Mouse (Mus musculus) stomach, postnatal 0 days (tissue): ENCODE data around the gene Kyat1. TPM values are rescaled to one million over a fixed set of nuclear protein-coding genes. Genes with fewer than 3 reads are reported as not detected.

Source experiments
- ATAC-seq: fragments of 200-750 bp; cut with Nextera tagmentation; 2 replicates; pipeline ENCODE4 v1.8.0; 2017; ENCODE audit not compliant: low FRiP score, low TSS enrichment
- DNase-seq: peaks from one replicate; pipeline ENCODE4 v3.0.0-alpha.2; 2016; ENCODE audit warnings: low spot score
- H3K27ac ChIP-seq: fragments of 300-500 bp; sonication (generic); replicated peaks from 2 replicates; pipeline ENCODE4 v1.5.1; 2014; ENCODE audit warnings: mild to moderate bottlenecking, control low read depth
- H3K27me3 ChIP-seq: fragments of 300-500 bp; sonication (generic); 2 replicates; pipeline ENCODE4 v1.6.1; 2014; ENCODE audit warnings: low read length; ENCODE audit not compliant: control insufficient read depth, insufficient read depth
- H3K36me3 ChIP-seq: fragments of 300-500 bp; sonication (generic); 2 replicates; pipeline ENCODE4 v1.6.1; 2014; ENCODE audit warnings: low read length, mixed read lengths; ENCODE audit not compliant: control insufficient read depth, insufficient read depth
- H3K4me1 ChIP-seq: fragments of 300-500 bp; sonication (generic); replicated peaks from 2 replicates; pipeline ENCODE4 v1.6.1; 2014; ENCODE audit warnings: antibody characterized with exemption; ENCODE audit not compliant: control insufficient read depth, insufficient read depth
- H3K4me2 ChIP-seq: fragments of 300-500 bp; sonication (generic); replicated peaks from 2 replicates; pipeline ENCODE4 v1.6.1; 2014; ENCODE audit warnings: low read depth, mild to moderate bottlenecking, control low read depth, moderate library complexity
- H3K4me3 ChIP-seq: fragments of 300-500 bp; sonication (generic); 2 replicates; pipeline ENCODE4 v1.5.1; 2014; ENCODE audit warnings: low read depth, low read length, control low read depth
- H3K9ac ChIP-seq: fragments of 300-500 bp; sonication (generic); 2 replicates; pipeline ENCODE4 v1.6.1; 2014; ENCODE audit warnings: mild to moderate bottlenecking, low read length, control low read depth, mixed read lengths
- H3K9me3 ChIP-seq: fragments of 300-500 bp; sonication (generic); 2 replicates; pipeline ENCODE4 v1.6.1; 2016; ENCODE audit warnings: low read length; ENCODE audit not compliant: control insufficient read depth
- CTCF ChIP-seq: IDR thresholded peaks from 2 replicates; pipeline ENCODE4 v1.5.1; 2016; ENCODE audit warnings: antibody characterized with exemption, low read depth, mild to moderate bottlenecking, moderate library complexity
- EP300 ChIP-seq: optimal IDR thresholded peaks from 2 replicates; pipeline ENCODE3; 2016; ENCODE audit warnings: antibody characterized with exemption
- WGBS: fragments of 180-500 bp; shearing (Covaris S2); extraction: QIAGEN DNeasy Blood & Tissue Kit; methylation state at CpG from one replicate; pipeline ENCODE4 v1.1.7; 2014; 5-methylcytosine and 5-hydroxymethylcytosine counted together
- polyA plus RNA-seq: library from polyadenylated mRNA; unstranded; fragments of >200 nt; fragmentation: Nextera tagmentation; extraction: Ambion mirVana; gene quantifications from 2 replicates; pipeline ENCODE4 v1.2.1, GENCODE M21; 2015

Gene Kyat1
- polyA plus RNA-seq, 1 experiment from 2014 or later, result 81.2 TPM

GRCm38 (mm10) chr2:30212169-30212545, 6.5 kb upstream of the Kyat1 start:
- DNase-seq, result no peak
- no peaks in the 10 kb centered on the region for H3K27me3 ChIP-seq
- H3K27ac ChIP-seq, result no peak overlapping the region
- no peak overlapping the region for H3K4me3 ChIP-seq
- no peaks in the 10 kb centered on the region for H3K36me3 ChIP-seq
- no peaks in the 10 kb centered on the region for H3K4me1 ChIP-seq
- no peak for ATAC-seq
- H3K9ac ChIP-seq, result no peak overlapping the region
- WGBS, result 73% methylated on average over 4 of the region's 4 CpGs
- TF ChIP-seq EP300, result no peak
- TF ChIP-seq CTCF, result no peak
- H3K9me3 ChIP-seq, result no peaks in the 10 kb centered on the region
- H3K4me2 ChIP-seq, result no peak overlapping the region

GRCm38 (mm10) chr2:30211408-30212168, 5.9 kb upstream of the Kyat1 start:
- H3K4me3 ChIP-seq, result no peak overlapping the region
- H3K4me2 ChIP-seq, result no peak overlapping the region
- H3K36me3 ChIP-seq, result no peaks in the 10 kb centered on the region
- TF ChIP-seq CTCF (no peak), EP300 (no peak)
- no peak overlapping the region for H3K9ac ChIP-seq
- ATAC-seq (no peak), DNase-seq (no peak)
- H3K27ac ChIP-seq, result no peak overlapping the region
- 71% methylated on average over 6 of the region's 6 CpGs for WGBS
- H3K27me3 ChIP-seq, result no peaks in the 10 kb centered on the region
- H3K4me1 ChIP-seq, result no peaks in the 10 kb centered on the region
- no peaks in the 10 kb centered on the region for H3K9me3 ChIP-seq

GRCm38 (mm10) chr2:30207886-30208285, 2.2 kb upstream of the Kyat1 start:
- 77% methylated on average over 5 of the region's 5 CpGs for WGBS
- H3K4me2 ChIP-seq, result no peak overlapping the region
- H3K27me3 ChIP-seq, result no peaks in the 10 kb centered on the region
- no peak overlapping the region for H3K27ac ChIP-seq
- DNase-seq (no peak), ATAC-seq (no peak)
- TF ChIP-seq EP300 (no peak), CTCF (no peak)
- H3K9me3 ChIP-seq, result no peaks in the 10 kb centered on the region
- H3K36me3 ChIP-seq, result no peaks in the 10 kb centered on the region
- no peak overlapping the region for H3K9ac ChIP-seq
- H3K4me3 ChIP-seq, result no peak overlapping the region
- 0 out of 2 replicates have a peak, but pooled peaks cover 4% of the 10 kb centered on the region for H3K4me1 ChIP-seq

GRCm38 (mm10) chr2:30207401-30207800, 1.8 kb upstream of the Kyat1 start:
- H3K27me3 ChIP-seq, result no peaks in the 10 kb centered on the region
- TF ChIP-seq CTCF (no peak), EP300 (no peak)
- H3K4me2 ChIP-seq, result no peak overlapping the region
- no peak overlapping the region for H3K27ac ChIP-seq
- DNase-seq, result no peak
- H3K36me3 ChIP-seq, result no peaks in the 10 kb centered on the region
- 74% methylated on average over 4 of the region's 4 CpGs for WGBS
- 0 out of 2 replicates have a peak, but pooled peaks cover 4% of the 10 kb centered on the region for H3K4me1 ChIP-seq
- no peak overlapping the region for H3K4me3 ChIP-seq
- H3K9me3 ChIP-seq, result no peaks in the 10 kb centered on the region
- no peak for ATAC-seq
- no peak overlapping the region for H3K9ac ChIP-seq

- Histone ChIP-seq H3K27me3 (no peaks in the 10 kb centered on the region), H3K4me1 (0 out of 2 replicates have a peak, but pooled peaks cover 4% of the 10 kb centered on the region), H3K9me3 (no peaks in the 10 kb centered on the region), H3K27ac (peak overlapping the region; percentile 90), H3K4me3 (peak overlapping the region; percentile 61), H3K9ac (peak overlapping the region; percentile 69), H3K4me2 (peak overlapping the region; percentile 72), H3K36me3 (no peaks in the 10 kb centered on the region)
- peak; percentile 76 for ATAC-seq
- no peak for TF ChIP-seq EP300
- no peak for TF ChIP-seq CTCF
- peak; percentile 73 for DNase-seq
- WGBS, result under 1% methylated on average over 13 of the region's 13 CpGs
These were observed 405 bp downstream of the Kyat1 start for GRCm38 (mm10) chr2:30205255-30205628.

- DNase-seq (peak; percentile 49), ATAC-seq (no peak)
- Histone ChIP-seq H3K9ac (no peak overlapping the region), H3K4me2 (no peak overlapping the region), H3K27ac (no peak overlapping the region), H3K36me3 (no peaks in the 10 kb centered on the region), H3K9me3 (no peaks in the 10 kb centered on the region), H3K27me3 (no peaks in the 10 kb centered on the region), H3K4me1 (0 out of 2 replicates have a peak, but pooled peaks cover 4% of the 10 kb centered on the region), H3K4me3 (no peak overlapping the region)
- TF ChIP-seq EP300 (no peak), CTCF (peak; percentile 72)
- 74% methylated on average over 7 of the region's 7 CpGs for WGBS
These were observed 2.2 kb downstream of the Kyat1 start for GRCm38 (mm10) chr2:30203439-30203838.
